Mouse (Mus musculus): ENCODE measurements around the gene Draxin.

DNA sequence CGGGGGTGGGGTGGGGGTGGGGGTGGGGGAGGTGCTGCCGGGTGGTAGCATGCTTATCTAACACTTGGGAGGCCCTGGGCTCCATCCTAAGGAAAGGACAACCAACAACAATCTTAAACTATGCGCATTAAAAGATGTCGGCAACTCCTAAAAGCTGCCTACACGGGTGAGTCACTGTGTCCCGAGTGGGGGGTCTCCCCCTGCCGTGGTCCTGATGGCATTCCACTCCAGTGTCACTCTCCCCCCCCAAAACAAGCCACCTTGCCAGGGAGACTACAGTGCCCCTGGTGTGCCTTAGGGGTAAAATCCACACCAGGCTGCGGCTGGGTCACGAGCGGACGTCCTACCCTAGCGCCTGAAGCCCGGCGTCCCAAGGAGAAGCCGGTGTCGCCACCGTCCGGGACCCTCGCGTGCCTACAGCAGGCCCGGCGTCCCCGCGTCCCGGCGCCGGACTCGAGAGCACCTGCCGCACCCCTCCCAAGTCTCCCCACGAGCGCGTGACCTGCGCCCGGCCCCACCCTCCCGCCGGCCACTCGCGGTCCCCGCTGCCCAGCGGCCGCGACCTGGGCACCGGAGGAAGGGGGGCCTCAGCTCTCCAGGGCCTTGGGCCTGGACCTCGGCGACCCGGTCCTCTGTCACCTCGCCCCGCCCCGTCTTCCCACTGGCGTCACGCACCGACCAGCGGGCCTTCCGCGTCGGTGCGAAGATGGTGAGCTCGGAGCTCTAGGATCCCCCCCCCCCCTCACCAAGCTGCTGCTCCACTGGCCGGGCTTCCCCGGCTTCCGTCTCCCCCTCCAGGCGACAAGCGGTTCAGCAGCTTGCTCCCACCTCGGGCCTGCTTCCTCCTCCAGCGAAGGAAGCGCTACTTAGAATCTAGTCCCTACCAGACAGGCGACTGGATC, 21.0 kb upstream of the Draxin start, which contains the start of gene Fbxo6:
- TF ChIP-seq CTCF (IDR thresholded peaks at IDR 0.05; ENCODE audit: extremely low read depth, insufficient read depth, insufficient read length, insufficient replicate concordance) (peak; percentile 70; the same call in 1 of the 2 replicates), POLR2A (IDR thresholded peaks at IDR 0.05; ENCODE audit: low read depth, low read length) (no peak)
